29 mouse cellular contexts compared by ENCODE assay signal in genomic region chr6:137495233-137495632, GRCm38 (mm10).
DNase-seq lines count a peak whose midpoint lies in the region; ATAC-seq and TF ChIP-seq lines count a peak whose summit lies in the region.
"Had no signal": no experiment of that assay in that cellular context is flagged by ENCODE, and none has a peak within 500 bp of the region (broad histone marks: within the 10 kb centered on the region; RNA-seq: fewer than 3 reads in every experiment).

No protein-coding gene starts in this region.

- no peaks in the 10 kb centered on the region for H3K9me3 ChIP-seq in midbrain, embryonic 11.5 days (ENCODE audit: control insufficient read depth, low read length)
- no peaks in the 10 kb centered on the region for H3K9me3 ChIP-seq in midbrain, embryonic 15.5 days
- H3K9me3 ChIP-seq: embryonic facial prominence, embryonic 13.5 days; embryonic facial prominence, embryonic 15.5 days; forebrain, embryonic 10.5 days; forebrain, embryonic 12.5 days had no signal

- no peak for DNase-seq in gastrocnemius, adult 2 months
- no peak for DNase-seq in gastrocnemius, postnatal 36 days
- DNase-seq in midbrain, embryonic 11.5 days (ENCODE audit: low spot score, missing footprints), result peak; percentile 75
- DNase-seq in R1 (ENCODE audit: low read depth, low spot score), result peak; percentile 92
- no peak for DNase-seq in thymus, postnatal 14 days
- DNase-seq in kidney, postnatal 4 days, result no peak
- DNase-seq: adrenal gland, adult 8-10 months; adrenal gland, postnatal 14 days; adrenal gland, postnatal 36 days; B cell, adult 2 months; cerebellum, adult 11 months; cerebellum, adult 18-20 months; cerebellum, adult 8-10 months; cerebellum, adult 9-11 months; cerebellum, postnatal 36 days had no signal

- no peaks in the 10 kb centered on the region for H3K27me3 ChIP-seq in midbrain, embryonic 11.5 days (ENCODE audit: control insufficient read depth, insufficient read depth, low read length)
- H3K27me3 ChIP-seq in midbrain, embryonic 15.5 days (replicated peaks), result no peaks in the 10 kb centered on the region
- H3K27me3 ChIP-seq: CH12.LX; embryonic facial prominence, embryonic 13.5 days; embryonic facial prominence, embryonic 15.5 days; forebrain, embryonic 12.5 days; Patski had no signal

- no peak overlapping the region for H3K9ac ChIP-seq in midbrain, embryonic 11.5 days (ENCODE audit: low read length)
- no peak overlapping the region for H3K9ac ChIP-seq in midbrain, embryonic 15.5 days
- H3K9ac ChIP-seq: embryonic facial prominence, embryonic 13.5 days; embryonic facial prominence, embryonic 15.5 days; forebrain, embryonic 12.5 days had no signal

- H3K4me1 ChIP-seq in midbrain, embryonic 11.5 days (ENCODE audit: control insufficient read depth, insufficient read depth, low read length), result no peaks in the 10 kb centered on the region
- H3K4me1 ChIP-seq in midbrain, embryonic 15.5 days, result no peaks in the 10 kb centered on the region
- no peaks in the 10 kb centered on the region for H3K4me1 ChIP-seq in brown adipose tissue, adult 24 weeks (ENCODE audit: control insufficient read depth, insufficient read depth, insufficient read length, low read length)
- H3K4me1 ChIP-seq: embryonic facial prominence, embryonic 13.5 days; embryonic facial prominence, embryonic 15.5 days; forebrain, embryonic 12.5 days had no signal

- TF ChIP-seq CTCF in gastrocnemius, adult 2 months (IDR thresholded peaks at IDR 0.05), result no peak

- H3K36me3 ChIP-seq in midbrain, embryonic 11.5 days (ENCODE audit: control insufficient read depth, insufficient read depth, low read length), result no peaks in the 10 kb centered on the region
- H3K36me3 ChIP-seq in midbrain, embryonic 15.5 days (replicated peaks), result no peaks in the 10 kb centered on the region
- H3K36me3 ChIP-seq: forebrain, embryonic 10.5 days; forebrain, embryonic 12.5 days; G1E had no signal

- H3K27ac ChIP-seq in gastrocnemius, adult 2 months, result peak overlapping the region; percentile 48
- no peak overlapping the region for H3K27ac ChIP-seq in midbrain, embryonic 11.5 days (ENCODE audit: low read depth, low read length)
- no peak overlapping the region for H3K27ac ChIP-seq in midbrain, embryonic 15.5 days
- peak overlapping the region; percentile 63 for H3K27ac ChIP-seq in brown adipose tissue, adult 24 weeks (replicated peaks; ENCODE audit: low read depth, low read length)
- H3K27ac ChIP-seq: embryonic facial prominence, embryonic 13.5 days; embryonic facial prominence, embryonic 15.5 days; forebrain, embryonic 10.5 days; forebrain, embryonic 12.5 days had no signal

- no peak for ATAC-seq in midbrain, embryonic 11.5 days (ENCODE audit: low FRiP score)
- ATAC-seq in midbrain, embryonic 15.5 days (replicated peaks), result no peak
- ATAC-seq: activated CD4-positive, CD25-positive, alpha-beta regulatory T cell, adult 4 months; CD4-positive, CD25-positive, alpha-beta regulatory T cell, adult 4 months; forebrain, embryonic 14.5 days; forebrain, embryonic 16.5 days; Patski had no signal

- WGBS in midbrain, embryonic 11.5 days, result 67% methylated on average over 6 of the region's 6 CpGs
- WGBS in midbrain, embryonic 15.5 days, result 63% methylated on average over 6 of the region's 6 CpGs

- intact Hi-C loops in gastrocnemius, adult 2 months (cut with DNase I), result no loop called here
- intact Hi-C loops in gastrocnemius, postnatal 36 days (cut with DNase I), result no loop called here

- no peak overlapping the region for H3K4me3 ChIP-seq in gastrocnemius, adult 2 months
- no peak overlapping the region for H3K4me3 ChIP-seq in midbrain, embryonic 11.5 days (ENCODE audit: low read depth, low read length)
- H3K4me3 ChIP-seq in midbrain, embryonic 15.5 days, result no peak overlapping the region
- H3K4me3 ChIP-seq in brown adipose tissue, adult 24 weeks (ENCODE audit: insufficient read depth, low read depth, low read length), result no peak overlapping the region
- H3K4me3 ChIP-seq: embryonic facial prominence, embryonic 13.5 days; embryonic facial prominence, embryonic 15.5 days; erythroblast, embryonic 14.5 days; forebrain, embryonic 10.5 days; forebrain, embryonic 12.5 days had no signal

- no peak overlapping the region for H3K4me2 ChIP-seq in midbrain, embryonic 11.5 days
- no peak overlapping the region for H3K4me2 ChIP-seq in midbrain, embryonic 15.5 days
- H3K4me2 ChIP-seq: embryonic facial prominence, embryonic 13.5 days; embryonic facial prominence, embryonic 15.5 days; forebrain, embryonic 12.5 days had no signal

Comparison
In these comparisons a context has a peak if more than half of its experiments do, and no peak if none do; other contexts are left out.
1. DNase-seq: peak in midbrain, embryonic 11.5 days (single experiment) and R1 (single experiment); none in gastrocnemius, adult 2 months (single experiment), gastrocnemius, postnatal 36 days (0 of 2), thymus, postnatal 14 days (single experiment) and kidney, postnatal 4 days (0 of 2).
2. H3K27ac ChIP-seq: peak in gastrocnemius, adult 2 months (single experiment) and brown adipose tissue, adult 24 weeks (single experiment); none in midbrain, embryonic 11.5 days (single experiment) and midbrain, embryonic 15.5 days (single experiment).